ENCODE assay signal across 12 mouse cellular contexts in genomic region chr14:54213734-54214133, GRCm38 (mm10).
"Had no signal": no experiment of that assay in that cellular context is flagged by ENCODE, and none has a peak within 500 bp of the region (broad histone marks: within the 10 kb centered on the region; RNA-seq: fewer than 3 reads in every experiment).

No protein-coding gene starts in this region.

- H3K27ac ChIP-seq: limb, embryonic 10.5 days; liver, embryonic 15.5 days; midbrain, embryonic 10.5 days; neural tube, embryonic 12.5 days; stomach, embryonic 15.5 days had no signal

- H3K27me3 ChIP-seq: neural tube, embryonic 12.5 days; stomach, embryonic 15.5 days had no signal

- H3K9me3 ChIP-seq: limb, embryonic 10.5 days; liver, embryonic 15.5 days; midbrain, embryonic 10.5 days; neural tube, embryonic 12.5 days; stomach, embryonic 15.5 days had no signal

- H3K4me2 ChIP-seq: liver, embryonic 11.5 days; liver, embryonic 15.5 days; neural tube, embryonic 12.5 days; stomach, embryonic 15.5 days had no signal

- H3K4me1 ChIP-seq: liver, embryonic 15.5 days; neural tube, embryonic 12.5 days; stomach, embryonic 15.5 days had no signal

- DNase-seq: kidney, adult 18-20 months; lung, adult 2 months; lung, postnatal 36 days; midbrain, embryonic 14.5 days; thymus, postnatal 4 days had no signal

- ATAC-seq: lung, postnatal 0 days had no signal

- H3K36me3 ChIP-seq: limb, embryonic 10.5 days; liver, embryonic 15.5 days; midbrain, embryonic 10.5 days; neural tube, embryonic 12.5 days; stomach, embryonic 15.5 days had no signal

- H3K9ac ChIP-seq: liver, embryonic 15.5 days; neural tube, embryonic 12.5 days; stomach, embryonic 15.5 days had no signal

- H3K4me3 ChIP-seq: limb, embryonic 10.5 days; liver, embryonic 15.5 days; midbrain, embryonic 10.5 days; neural tube, embryonic 12.5 days; stomach, embryonic 15.5 days had no signal
